Mouse (Mus musculus) cerebellum, adult 11 months (tissue): Measurements from ENCODE around the gene Idh3a.
"Not testable (repeated sequence)": the region's sequence is repeated elsewhere in the genome, so short reads cannot be mapped to it uniquely, and the experiment has no call there.

Source experiments
- DNase-seq: peaks from one replicate; pipeline ENCODE4 v3.0.0; 2022

Gene Idh3a

GRCm38 (mm10) chr9:54593652-54594051 lies 7.5 kb downstream of the Idh3a start:
- DNase-seq: not testable (repeated sequence)

- DNase-seq: no peak
Observed at GRCm38 (mm10) chr9:54596752-54597465, 10.8 kb downstream of the Idh3a start.

GRCm38 (mm10) chr9:54602386-54602785 lies 16.3 kb downstream of the Idh3a start:
- DNase-seq: no peak

- no peak for DNase-seq
Observed at GRCm38 (mm10) chr9:54602916-54603315, 16.8 kb downstream of the Idh3a start.

- DNase-seq: no peak
Observed at GRCm38 (mm10) chr9:54604131-54604654, 18.1 kb downstream of the Idh3a start.

- peak; percentile 37 for DNase-seq
Observed at GRCm38 (mm10) chr9:54604886-54605285, 18.8 kb downstream of the Idh3a start.

- no peak for DNase-seq
Observed at GRCm38 (mm10) chr9:54612781-54613191, 26.7 kb downstream of the Idh3a start.

GRCm38 (mm10) chr9:54614182-54614850 lies 28.2 kb downstream of the Idh3a start:
- DNase-seq: peak; percentile 31

- no peak for DNase-seq
Observed at GRCm38 (mm10) chr9:54627240-54627639, 41.1 kb downstream of the Idh3a start.

GRCm38 (mm10) chr9:54628752-54629151 lies 42.6 kb downstream of the Idh3a start:
- DNase-seq: no peak

- DNase-seq: peak; percentile 9
Observed at GRCm38 (mm10) chr9:54629613-54630261, 43.6 kb downstream of the Idh3a start.

GRCm38 (mm10) chr9:54630905-54631304 lies 44.8 kb downstream of the Idh3a start:
- DNase-seq: no peak

GRCm38 (mm10) chr9:54633401-54633800 lies 47.3 kb downstream of the Idh3a start:
- DNase-seq: no peak

- no peak for DNase-seq
Observed at GRCm38 (mm10) chr9:54637510-54638314, 51.6 kb downstream of the Idh3a start.

- DNase-seq: no peak
Observed at GRCm38 (mm10) chr9:54639192-54639591, 53.1 kb downstream of the Idh3a start.

GRCm38 (mm10) chr9:54641548-54641947 lies 55.4 kb downstream of the Idh3a start:
- DNase-seq: no peak

- DNase-seq: no peak
Observed at GRCm38 (mm10) chr9:54642149-54642548, 56.0 kb downstream of the Idh3a start.

- DNase-seq: no peak
Observed at GRCm38 (mm10) chr9:54642556-54642955, 56.4 kb downstream of the Idh3a start.

GRCm38 (mm10) chr9:54643179-54643578 lies 57.0 kb downstream of the Idh3a start:
- DNase-seq: no peak

GRCm38 (mm10) chr9:54645530-54645929 lies 59.4 kb downstream of the Idh3a start:
- DNase-seq: no peak

GRCm38 (mm10) chr9:54646252-54646651 lies 60.1 kb downstream of the Idh3a start:
- DNase-seq: no peak

- DNase-seq: no peak
Observed at GRCm38 (mm10) chr9:54647456-54647855, 61.3 kb downstream of the Idh3a start.

GRCm38 (mm10) chr9:54649360-54649759 lies 63.2 kb downstream of the Idh3a start:
- no peak for DNase-seq
